Mouse (Mus musculus): ENCODE measurements at regions not wholly inside any gene's neighbourhood (a gene's known extent, or its start where the extent isn't known, plus 50 kb on each side); places are given as distances from the start of the nearest gene placed in this dataset.
A peak's percentile ranks its signal among the peaks of the same experiment; 100 is the strongest.

DNA sequence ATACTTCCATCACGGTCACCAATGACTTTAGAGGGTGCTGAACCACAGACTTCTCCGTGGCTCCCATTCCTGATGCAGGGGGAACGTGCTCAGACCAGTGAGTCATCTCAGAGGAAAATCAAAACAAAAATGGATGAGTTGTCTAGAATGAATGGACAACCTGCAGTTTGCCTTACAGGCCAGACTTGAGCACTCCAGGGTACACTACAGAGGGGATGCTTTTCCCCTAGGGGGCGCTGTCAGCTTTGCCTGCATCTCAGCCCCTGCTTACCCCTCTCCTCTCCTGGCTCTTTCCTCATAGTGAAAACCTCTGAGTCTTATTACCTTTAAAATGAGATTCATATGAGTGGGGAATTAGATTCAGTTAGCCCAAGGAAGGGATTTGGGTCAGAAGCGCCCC lies 75.4 kb upstream of the Wscd1 start:
- DNase-seq, result peak; percentile 40 to 55

DNA sequence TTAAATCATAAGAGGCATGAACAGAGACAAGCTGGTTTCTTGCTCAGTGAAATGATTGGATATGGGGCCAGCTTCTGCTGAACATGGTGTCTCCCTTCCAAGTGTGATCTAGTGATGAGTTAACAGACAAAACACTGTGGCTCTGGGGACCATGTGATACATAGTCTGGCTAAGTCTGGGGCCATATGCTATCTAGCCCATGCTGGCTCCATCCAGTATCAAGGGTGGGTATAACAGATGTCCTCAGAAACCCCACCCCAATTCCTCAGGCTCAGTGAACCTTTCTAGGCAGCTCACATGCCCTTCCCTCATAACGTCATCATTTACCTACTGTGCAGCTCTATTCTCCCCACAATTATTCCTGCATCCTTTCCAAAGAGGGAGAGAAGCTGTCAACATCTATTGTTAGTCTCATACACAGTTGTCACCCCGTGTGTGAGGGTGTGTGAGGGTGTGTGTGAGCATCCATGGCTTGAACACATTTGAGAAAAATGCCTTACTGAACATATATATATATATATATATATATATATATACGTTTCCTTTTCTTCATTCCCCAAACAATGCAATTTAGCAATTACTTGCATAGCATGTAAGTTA lies 73.9 kb upstream of the Wscd1 start:
- DNase-seq, result no peak

DNA sequence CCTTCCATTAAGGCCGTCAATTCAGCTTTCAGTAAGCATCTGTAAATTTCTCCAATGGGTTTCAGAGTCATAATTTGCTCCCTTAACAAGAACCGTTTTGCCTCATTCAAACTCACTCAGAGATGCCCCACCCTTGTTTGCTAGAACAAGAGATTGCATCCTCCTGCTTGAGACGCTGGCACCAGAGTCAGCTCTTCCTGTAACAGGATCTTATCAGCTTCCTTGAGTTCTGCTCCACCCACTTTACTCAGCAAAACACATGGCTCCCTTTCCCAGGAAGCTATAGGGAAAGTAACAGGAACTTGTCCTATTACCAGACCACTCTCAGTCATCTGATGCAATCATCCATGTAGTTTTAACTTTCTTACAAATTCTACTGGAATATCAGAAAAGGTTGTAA lies 52.7 kb upstream of the Wscd1 start:
- DNase-seq, result peak; percentile 7 to 23

DNA sequence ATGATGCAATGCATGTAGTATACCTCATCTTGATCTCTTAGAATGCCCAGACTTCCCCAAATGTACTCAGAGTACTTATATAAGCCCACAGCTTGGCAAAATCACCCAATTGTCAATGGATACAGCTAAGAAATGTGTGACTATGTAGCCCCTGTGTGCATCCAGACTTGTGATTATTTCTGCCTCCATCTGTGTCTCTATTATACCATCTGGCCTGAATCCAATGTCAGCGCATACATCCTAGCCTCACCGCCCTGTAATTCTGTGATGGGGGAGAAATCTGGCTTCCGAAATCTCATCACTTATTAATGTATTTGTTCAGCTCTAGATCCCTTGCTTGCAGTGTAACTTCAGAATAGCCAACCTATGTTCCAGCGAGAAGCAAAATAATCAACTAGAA lies 50.9 kb upstream of the Wscd1 start:
- DNase-seq, result no peak

Measured in lung, postnatal 4 days (tissue).